Mouse (Mus musculus): Measurements from ENCODE around the gene Bcas1. TPM values are rescaled to one million over a fixed set of nuclear protein-coding genes. Genes with fewer than 3 reads are reported as not detected.
"Not testable (repeated sequence)": the region's sequence is repeated elsewhere in the genome, so short reads cannot be mapped to it uniquely, and the experiment has no call there.

Gene Bcas1
- total RNA-seq (2018; cell fraction: chromatin; rRNA removed), result not detected
- under 1 TPM in 10 of 26 experiments, not detected in 16; 0.03 to 0.42 (median 0.08) TPM for total RNA-seq (2018; cell fraction: cytosol; rRNA removed)
- total RNA-seq (2018; cell fraction: nucleus; rRNA removed), result not detected
- 0.11 TPM in 1 of 3 replicates, not detected in the others for polyA plus RNA-seq (2018)

DNA sequence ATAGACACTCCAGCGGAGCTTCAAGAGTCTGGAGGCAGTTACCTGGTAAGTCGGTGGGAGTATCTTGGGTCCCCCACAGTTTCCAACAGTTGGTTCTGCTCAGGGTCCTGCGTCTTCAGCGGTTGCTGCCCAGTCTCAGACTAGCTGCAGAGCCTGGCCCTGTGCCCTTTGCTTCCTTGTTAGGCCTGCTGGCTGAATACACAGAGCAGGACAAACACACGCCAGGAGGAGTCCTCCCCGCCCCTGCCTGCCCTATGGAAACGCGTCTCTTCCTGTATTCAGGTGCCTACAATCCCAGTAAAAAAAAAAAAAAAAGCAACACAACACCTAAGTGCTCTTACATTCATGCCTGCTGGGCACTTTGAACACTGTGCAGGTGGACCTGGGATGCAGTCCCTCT lies at the start of gene Bcas1:
Gene Bcas1 (minus strand): TSS at position 142 of the 400 bp plus-strand sequence.
- Histone ChIP-seq H3K4me3 (ENCODE audit: inconsistent target) (no peak within 1 kb of the TSS), H3K27ac (no peak within 1 kb of the TSS), H3K79me2 (ENCODE audit: inconsistent target) (no peaks in the 10 kb centered on the region), H3K36me3 (ENCODE audit: inconsistent target) (no peaks in the 10 kb centered on the region)
- WGBS (ENCODE audit: missing documents), result 97% methylated on average over 8 of the region's 8 CpGs

DNA sequence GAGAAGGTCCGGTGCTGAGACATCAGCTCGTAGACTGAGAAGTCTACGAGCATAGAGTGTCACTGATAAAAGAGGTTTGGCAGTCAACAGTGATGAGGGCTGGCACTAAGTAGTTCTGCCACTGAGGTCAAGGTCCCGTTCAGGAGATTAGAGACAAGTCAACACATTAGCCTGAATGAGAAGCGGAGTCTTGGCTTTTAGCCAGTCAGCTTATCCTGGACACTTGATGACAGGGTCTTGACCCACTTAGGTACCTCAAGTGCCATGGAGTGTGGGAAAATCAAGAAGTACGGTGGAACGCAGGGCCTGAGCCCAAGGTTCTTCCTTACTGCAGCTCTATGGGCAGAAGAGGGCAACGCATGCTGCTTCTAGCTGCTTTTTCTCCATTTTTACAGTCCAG lies 49.0 kb upstream of the Bcas1 start:
- no peak overlapping the region for H3K4me3 ChIP-seq (ENCODE audit: inconsistent target)
- H3K27ac ChIP-seq, result no peak overlapping the region
- no peaks in the 10 kb centered on the region for H3K79me2 ChIP-seq (ENCODE audit: inconsistent target)
- 96% methylated on average over 8 of the region's 8 CpGs for WGBS (ENCODE audit: missing documents)
- H3K36me3 ChIP-seq (ENCODE audit: inconsistent target), result no peaks in the 10 kb centered on the region

DNA sequence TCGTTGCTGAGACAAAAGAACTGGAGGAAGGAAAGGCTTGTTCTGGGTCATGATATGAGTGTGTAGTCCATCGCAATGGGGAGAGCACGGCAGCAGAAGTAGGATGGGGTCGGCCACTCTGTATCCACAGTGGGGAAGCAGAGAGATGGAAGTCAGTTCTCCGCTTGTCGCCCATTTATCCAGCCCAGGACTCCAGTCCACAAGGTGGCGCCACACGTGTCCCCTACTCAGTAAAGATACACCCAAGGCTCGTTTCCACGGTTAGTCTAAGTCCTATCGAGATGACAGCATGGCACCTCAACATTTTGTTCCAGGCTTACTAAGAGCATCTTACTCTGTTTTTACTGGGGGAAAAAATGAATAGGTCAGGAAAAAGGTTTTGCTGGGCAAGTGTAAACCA lies 48.6 kb upstream of the Bcas1 start:
- Histone ChIP-seq H3K79me2 (ENCODE audit: inconsistent target) (no peaks in the 10 kb centered on the region), H3K27ac (no peak overlapping the region), H3K4me3 (ENCODE audit: inconsistent target) (no peak overlapping the region), H3K36me3 (ENCODE audit: inconsistent target) (no peaks in the 10 kb centered on the region)
- 70% methylated on average over 11 of the region's 11 CpGs for WGBS (ENCODE audit: missing documents)

DNA sequence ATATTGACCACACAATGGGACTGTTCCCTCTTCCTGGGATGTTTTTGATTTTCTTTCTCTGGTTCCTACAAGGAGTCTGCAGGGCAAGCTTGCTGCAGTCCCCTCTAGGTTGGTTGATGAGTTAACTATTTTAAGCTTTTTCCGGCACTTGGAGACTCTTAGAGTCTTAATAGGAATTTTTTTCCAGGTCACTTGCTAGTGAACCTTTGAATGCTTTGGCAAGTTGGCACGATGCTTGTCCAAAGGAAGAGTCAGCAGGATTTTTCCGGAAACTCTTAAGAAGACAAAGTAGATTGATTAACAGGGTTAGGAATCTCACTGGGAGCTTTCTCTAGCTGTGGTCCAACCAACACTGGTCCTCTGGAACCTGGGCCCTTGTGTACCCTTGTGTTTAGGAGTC lies 47.5 kb upstream of the Bcas1 start:
- 95% methylated on average over 3 of the region's 3 CpGs for WGBS (ENCODE audit: missing documents)
- no peak overlapping the region for H3K4me3 ChIP-seq (ENCODE audit: inconsistent target)
- H3K27ac ChIP-seq, result no peak overlapping the region
- H3K36me3 ChIP-seq (ENCODE audit: inconsistent target), result no peaks in the 10 kb centered on the region
- no peaks in the 10 kb centered on the region for H3K79me2 ChIP-seq (ENCODE audit: inconsistent target)

DNA sequence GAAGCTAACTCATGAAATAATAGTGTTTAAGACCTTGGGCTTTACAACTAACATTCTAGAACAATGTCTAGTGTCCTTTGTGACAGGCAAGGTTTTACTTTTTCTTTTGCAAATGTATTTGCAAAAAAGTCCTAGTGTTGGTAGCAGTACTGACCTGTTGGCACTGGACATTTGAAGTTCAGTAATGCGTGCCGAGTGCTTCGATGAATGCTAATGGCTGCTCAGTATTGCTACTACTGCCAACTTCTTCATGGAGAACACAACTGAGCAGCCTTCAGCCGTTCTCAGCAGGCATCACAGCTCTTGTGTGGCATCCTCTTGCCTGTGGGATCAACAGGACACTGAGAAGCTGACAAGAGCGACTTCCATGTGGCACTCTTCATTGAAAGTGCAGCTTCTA lies 46.5 kb upstream of the Bcas1 start:
- H3K36me3 ChIP-seq (ENCODE audit: inconsistent target), result no peaks in the 10 kb centered on the region
- 94% methylated on average over 5 of the region's 5 CpGs for WGBS (ENCODE audit: missing documents)
- H3K27ac ChIP-seq, result no peak overlapping the region
- H3K79me2 ChIP-seq (ENCODE audit: inconsistent target), result no peaks in the 10 kb centered on the region
- H3K4me3 ChIP-seq (ENCODE audit: inconsistent target), result no peak overlapping the region

DNA sequence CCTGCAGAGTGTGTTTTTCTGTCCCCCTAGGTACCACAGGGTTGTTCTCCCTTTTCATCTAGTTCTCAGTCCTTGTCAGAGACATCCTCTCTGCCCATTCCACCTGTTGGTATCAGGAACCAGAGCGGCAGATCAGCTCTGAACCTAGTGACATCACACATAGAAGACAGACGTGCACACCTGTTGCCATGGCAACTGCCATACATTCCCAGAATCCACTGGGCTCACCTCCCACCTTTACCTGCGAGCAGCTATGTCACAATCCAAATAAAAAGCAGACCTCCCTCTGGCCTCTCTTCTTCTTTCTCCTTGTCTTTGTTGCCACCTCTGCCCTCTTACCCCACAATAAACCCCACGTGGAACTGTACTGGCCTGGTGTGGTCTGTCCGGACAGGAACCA lies 42.9 kb upstream of the Bcas1 start:
- WGBS (ENCODE audit: missing documents), result 54% methylated on average over 5 of the region's 5 CpGs
- Histone ChIP-seq H3K4me3 (ENCODE audit: inconsistent target) (no peak overlapping the region), H3K27ac (no peak overlapping the region), H3K79me2 (ENCODE audit: inconsistent target) (no peaks in the 10 kb centered on the region), H3K36me3 (ENCODE audit: inconsistent target) (no peaks in the 10 kb centered on the region)

DNA sequence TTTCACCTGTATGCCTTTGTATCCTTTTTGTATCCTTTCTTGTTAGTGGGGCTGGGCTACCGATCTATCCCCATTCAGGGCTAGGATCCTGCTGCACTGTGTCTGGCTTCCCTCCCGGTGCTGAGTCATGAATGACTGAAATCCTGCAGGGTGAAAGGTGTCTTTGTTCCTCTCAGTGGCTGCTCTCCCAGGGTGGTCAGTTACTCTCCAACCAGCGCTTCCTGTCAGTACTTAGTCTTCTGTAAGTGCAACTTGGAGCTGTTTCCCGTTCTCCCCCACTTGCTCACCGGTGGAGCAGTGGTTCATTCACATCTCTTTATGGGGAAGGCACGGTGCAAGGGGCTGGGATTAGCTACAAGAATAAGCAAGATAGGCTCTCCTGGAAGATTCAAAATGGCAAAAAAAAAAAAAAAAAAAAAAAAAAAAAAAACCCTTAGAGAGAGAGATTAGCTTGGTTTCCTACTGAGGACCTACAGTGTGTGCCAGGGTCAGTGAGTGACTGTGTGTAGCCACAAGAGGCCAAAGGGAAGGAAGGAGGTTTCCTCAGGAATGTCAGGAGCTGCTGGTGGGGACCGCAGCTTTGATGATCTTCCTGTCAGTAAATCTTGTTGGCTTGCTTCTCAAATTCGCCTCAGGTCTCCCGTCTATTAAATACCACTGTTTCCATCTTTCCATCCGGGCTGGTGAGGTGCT lies 42.1 kb upstream of the Bcas1 start:
- no peak overlapping the region for H3K27ac ChIP-seq
- H3K36me3 ChIP-seq (ENCODE audit: inconsistent target), result no peaks in the 10 kb centered on the region
- WGBS (ENCODE audit: missing documents), result 6% methylated on average over 7 of the region's 10 CpGs
- no peaks in the 10 kb centered on the region for H3K79me2 ChIP-seq (ENCODE audit: inconsistent target)
- H3K4me3 ChIP-seq (ENCODE audit: inconsistent target), result no peak overlapping the region

DNA sequence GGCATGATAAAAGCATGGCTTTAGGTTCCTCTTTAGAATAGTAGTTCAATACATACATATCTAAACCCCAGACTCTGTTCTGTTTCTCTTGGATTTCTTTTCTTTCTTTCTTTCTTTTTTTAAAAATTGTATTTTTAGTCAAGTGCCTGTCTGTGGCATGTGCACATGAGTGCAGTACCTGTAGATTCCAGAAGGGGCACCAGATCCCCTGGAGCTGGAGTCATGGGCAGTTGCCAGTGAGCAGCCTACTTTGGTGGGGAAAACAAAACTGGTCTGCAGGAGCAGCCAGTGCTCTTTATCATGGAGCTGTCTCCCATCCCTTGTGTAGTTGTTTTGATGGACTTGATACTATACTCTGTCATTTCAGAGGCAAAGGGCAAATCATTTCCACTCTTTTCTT lies 40.4 kb upstream of the Bcas1 start:
- Histone ChIP-seq H3K36me3 (ENCODE audit: inconsistent target) (no peaks in the 10 kb centered on the region), H3K4me3 (ENCODE audit: inconsistent target) (no peak overlapping the region), H3K79me2 (ENCODE audit: inconsistent target) (no peaks in the 10 kb centered on the region), H3K27ac (no peak overlapping the region)

DNA sequence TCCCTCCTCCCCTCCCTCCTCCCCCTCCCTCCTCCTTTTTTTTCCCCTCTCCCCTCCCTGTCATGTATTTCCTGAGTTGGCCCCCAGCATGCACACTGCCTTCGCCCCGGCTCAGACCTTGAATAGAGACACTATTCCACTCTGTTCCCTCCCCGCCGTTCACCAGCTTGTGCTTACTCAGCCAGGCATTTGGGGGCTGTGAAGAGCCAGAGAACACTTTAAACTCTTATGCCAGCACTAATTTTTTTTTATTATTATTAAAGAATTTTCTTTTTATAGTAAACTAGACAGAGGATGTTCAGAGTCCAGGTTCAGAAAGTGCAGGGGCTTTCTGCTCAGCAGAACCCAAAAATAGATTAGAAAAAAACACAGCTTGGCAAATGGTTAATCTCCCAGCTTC lies 37.2 kb upstream of the Bcas1 start:
- H3K4me3 ChIP-seq (ENCODE audit: inconsistent target), result no peak overlapping the region
- no peak overlapping the region for H3K27ac ChIP-seq
- WGBS (ENCODE audit: missing documents), result 56% methylated on average over 4 of the region's 4 CpGs
- H3K36me3 ChIP-seq (ENCODE audit: inconsistent target), result no peaks in the 10 kb centered on the region
- no peaks in the 10 kb centered on the region for H3K79me2 ChIP-seq (ENCODE audit: inconsistent target)

DNA sequence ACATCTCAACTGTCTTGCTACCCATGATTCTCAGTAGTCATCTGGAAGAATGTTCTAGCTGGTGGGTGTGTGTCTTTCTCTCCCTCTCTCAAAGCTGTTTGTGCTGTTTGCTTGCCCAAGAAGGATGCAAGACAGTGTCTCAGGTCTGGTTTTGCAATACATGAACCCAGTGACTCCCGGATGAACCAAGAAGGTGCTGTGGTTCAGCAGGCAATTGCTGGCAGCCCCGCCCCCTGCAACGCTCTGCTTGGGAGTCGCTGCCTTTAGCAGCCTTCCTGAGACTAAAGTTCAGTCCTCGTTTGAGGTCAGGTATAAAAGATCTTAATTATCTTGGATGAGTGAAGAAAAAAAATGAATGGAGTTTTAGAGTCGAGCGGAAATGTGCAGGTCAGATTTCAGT lies 34.0 kb upstream of the Bcas1 start:
- no peaks in the 10 kb centered on the region for H3K79me2 ChIP-seq (ENCODE audit: inconsistent target)
- 58% methylated on average over 7 of the region's 7 CpGs for WGBS (ENCODE audit: missing documents)
- no peak overlapping the region for H3K4me3 ChIP-seq (ENCODE audit: inconsistent target)
- H3K36me3 ChIP-seq (ENCODE audit: inconsistent target), result no peaks in the 10 kb centered on the region
- no peak overlapping the region for H3K27ac ChIP-seq

DNA sequence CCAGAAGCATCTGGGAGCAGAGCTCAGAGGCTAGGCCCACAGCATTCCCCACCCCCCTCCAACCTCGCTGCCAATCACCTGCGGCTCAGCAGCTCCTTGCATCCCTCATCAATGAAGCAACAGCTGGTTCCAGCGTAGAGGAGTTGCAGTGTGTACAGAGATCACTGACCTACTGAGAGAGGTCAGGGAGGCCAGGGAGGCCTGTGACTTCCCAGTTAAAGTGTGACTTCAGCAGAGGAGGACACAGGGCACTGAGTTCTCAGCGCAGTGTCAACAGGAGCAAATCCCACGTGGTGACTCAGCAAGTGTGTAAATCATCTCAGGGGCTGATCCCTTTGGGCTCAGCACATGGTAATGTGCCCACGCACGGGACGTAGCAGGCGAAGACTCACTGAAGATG lies 32.2 kb upstream of the Bcas1 start:
- H3K36me3 ChIP-seq (ENCODE audit: inconsistent target), result no peaks in the 10 kb centered on the region
- H3K27ac ChIP-seq, result no peak overlapping the region
- WGBS (ENCODE audit: missing documents), result 25% methylated on average over 9 of the region's 9 CpGs
- no peak overlapping the region for H3K4me3 ChIP-seq (ENCODE audit: inconsistent target)
- no peaks in the 10 kb centered on the region for H3K79me2 ChIP-seq (ENCODE audit: inconsistent target)

DNA sequence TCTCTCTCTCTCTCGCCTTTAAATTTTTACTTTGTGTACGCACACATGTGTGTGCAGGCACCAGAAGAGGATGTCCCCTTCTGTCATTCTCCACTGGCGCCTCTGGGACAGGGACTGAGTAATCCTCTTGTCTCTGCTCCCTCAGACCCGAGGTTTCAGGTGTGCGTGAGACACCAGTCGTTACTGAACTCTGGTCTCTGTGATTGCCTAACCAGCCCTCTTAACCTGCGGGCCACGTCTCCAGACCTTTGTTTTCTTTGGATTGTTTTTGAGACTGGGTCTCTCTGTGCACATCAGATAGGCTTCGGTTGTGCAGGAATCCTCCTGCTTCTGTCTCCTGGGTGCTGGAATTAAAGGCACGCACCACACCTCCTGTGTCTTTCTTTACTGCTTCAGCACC lies 31.5 kb upstream of the Bcas1 start:
- H3K4me3 ChIP-seq (ENCODE audit: inconsistent target), result no peak overlapping the region
- WGBS (ENCODE audit: missing documents), result 80% methylated on average over 10 of the region's 10 CpGs
- no peak overlapping the region for H3K27ac ChIP-seq
- no peaks in the 10 kb centered on the region for H3K36me3 ChIP-seq (ENCODE audit: inconsistent target)
- H3K79me2 ChIP-seq (ENCODE audit: inconsistent target), result no peaks in the 10 kb centered on the region

DNA sequence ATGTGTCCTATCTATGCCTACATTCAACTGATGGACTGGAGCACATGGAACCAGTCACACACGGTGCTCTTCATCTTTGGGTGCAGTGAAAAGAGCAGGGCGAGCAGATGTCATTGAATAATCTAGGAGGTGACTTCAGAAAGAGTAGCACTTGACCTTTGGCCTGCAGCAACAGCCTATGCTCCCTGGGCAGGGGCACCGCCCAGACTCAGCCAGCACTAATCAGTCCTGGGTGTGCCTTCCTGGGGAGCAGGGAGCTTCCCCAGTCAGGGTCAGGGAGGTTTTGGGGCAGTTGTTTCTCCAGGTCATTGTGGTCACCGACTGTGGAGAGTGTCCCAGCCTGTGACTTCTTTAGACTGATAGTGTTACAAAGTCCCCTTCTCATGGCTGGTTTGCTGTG lies 26.2 kb upstream of the Bcas1 start:
- not testable (repeated sequence) for H3K27ac ChIP-seq; H3K36me3 ChIP-seq (ENCODE audit: inconsistent target); H3K79me2 ChIP-seq (ENCODE audit: inconsistent target); H3K4me3 ChIP-seq (ENCODE audit: inconsistent target)
- 58% methylated on average over 3 of the region's 4 CpGs for WGBS (ENCODE audit: missing documents)

DNA sequence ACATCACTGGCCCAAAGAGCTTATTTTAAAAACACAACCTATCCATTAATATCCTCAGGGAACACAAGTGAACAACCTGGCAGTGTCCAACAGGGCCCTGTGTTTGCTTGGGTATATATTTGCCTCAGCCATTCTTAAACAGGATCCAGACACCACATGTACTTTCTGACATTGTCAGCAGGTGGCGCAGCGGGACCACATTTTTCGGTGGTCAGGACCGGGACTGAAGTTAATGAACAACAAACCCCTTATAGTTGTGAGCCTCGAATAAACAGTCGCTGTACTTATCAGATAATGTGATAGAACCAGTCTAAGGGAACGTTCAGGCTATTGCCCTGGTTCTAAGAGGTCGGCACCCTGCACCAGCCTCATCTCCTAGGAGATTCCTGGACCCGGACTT lies 23.3 kb upstream of the Bcas1 start:
- Histone ChIP-seq H3K79me2 (ENCODE audit: inconsistent target) (no peaks in the 10 kb centered on the region), H3K27ac (no peak overlapping the region), H3K36me3 (ENCODE audit: inconsistent target) (no peaks in the 10 kb centered on the region), H3K4me3 (ENCODE audit: inconsistent target) (no peak overlapping the region)
- 11% methylated on average over 9 of the region's 9 CpGs for WGBS (ENCODE audit: missing documents)

DNA sequence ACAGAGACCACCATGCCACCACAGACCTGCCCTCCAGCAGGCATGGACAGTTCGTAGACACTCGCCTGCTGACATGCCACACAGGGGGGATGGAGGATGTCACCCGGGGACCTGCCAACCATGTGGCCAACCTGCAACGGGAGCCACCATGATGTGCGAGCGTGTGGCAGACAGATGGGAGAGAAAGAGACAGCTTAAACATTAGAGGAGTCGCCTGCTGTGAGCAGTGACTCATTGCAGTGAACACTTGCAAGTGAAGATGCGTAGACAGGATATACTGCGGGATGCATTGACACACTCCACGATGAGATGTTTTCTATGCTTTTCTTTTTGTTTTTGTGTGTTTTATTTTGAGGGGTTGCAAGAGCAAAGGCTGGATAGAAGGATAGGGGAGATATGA lies 20.0 kb upstream of the Bcas1 start:
- no peaks in the 10 kb centered on the region for H3K79me2 ChIP-seq (ENCODE audit: inconsistent target)
- H3K27ac ChIP-seq, result no peak overlapping the region
- no peak overlapping the region for H3K4me3 ChIP-seq (ENCODE audit: inconsistent target)
- H3K36me3 ChIP-seq (ENCODE audit: inconsistent target), result no peaks in the 10 kb centered on the region
- WGBS (ENCODE audit: missing documents), result 78% methylated on average over 10 of the region's 10 CpGs

DNA sequence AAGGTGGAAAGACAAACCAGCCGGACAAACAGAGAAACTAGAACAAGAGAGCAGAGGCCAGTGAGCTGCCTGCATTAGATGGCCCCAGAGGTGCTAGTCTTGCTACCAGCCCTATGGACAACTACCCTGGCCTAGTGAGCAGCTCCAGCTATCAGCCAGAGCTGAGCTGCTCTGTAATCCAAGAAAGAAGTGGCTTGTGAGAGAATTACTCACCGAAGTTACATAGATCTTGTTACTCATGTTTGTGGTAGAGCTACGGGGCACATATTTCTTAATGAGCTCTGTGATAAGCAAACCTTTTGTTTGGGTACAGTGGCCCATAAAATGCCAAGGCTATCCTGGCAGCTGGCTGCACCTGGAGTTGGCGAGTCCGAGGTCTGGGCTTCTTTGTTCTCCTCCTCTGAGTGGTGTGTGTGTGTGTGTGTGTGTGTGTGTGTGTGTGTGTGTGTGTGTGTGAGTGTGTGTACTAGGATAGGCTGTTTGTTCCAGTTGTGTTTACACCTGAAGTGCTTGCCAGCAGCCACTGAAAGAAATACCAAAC lies 19.3 kb upstream of the Bcas1 start:
- no peaks in the 10 kb centered on the region for H3K36me3 ChIP-seq (ENCODE audit: inconsistent target)
- no peaks in the 10 kb centered on the region for H3K79me2 ChIP-seq (ENCODE audit: inconsistent target)
- no peak overlapping the region for H3K4me3 ChIP-seq (ENCODE audit: inconsistent target)
- H3K27ac ChIP-seq, result no peak overlapping the region
- WGBS (ENCODE audit: missing documents), result 69% methylated on average over 5 of the region's 5 CpGs

All from macrophage (primary cell).